In the genomic region with DNA sequence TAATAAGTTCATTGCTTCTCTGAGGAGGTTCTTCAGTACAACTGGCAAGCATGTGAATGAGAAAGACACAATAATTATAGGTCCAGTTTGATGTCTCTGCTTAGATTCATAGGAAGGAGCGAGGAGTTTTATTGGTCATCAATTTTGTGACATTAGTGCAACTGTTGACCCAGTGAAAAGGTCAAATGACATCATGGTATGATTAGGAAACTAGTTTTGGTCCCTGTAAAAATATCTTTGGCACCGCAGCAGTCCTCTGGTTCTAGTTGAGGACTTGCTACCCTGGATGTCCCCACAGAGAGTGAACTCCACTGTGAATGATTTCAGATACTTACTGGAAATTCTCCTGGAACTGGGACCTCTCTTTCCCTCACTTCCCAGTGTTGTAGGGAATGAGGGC, we compare ENCODE assay signal across 32 mouse cellular contexts. TPM values are rescaled to one million over a fixed set of nuclear protein-coding genes. Genes with fewer than 3 reads are reported as not detected.
"Had no signal": no experiment of that assay in that cellular context is flagged by ENCODE, and none has a peak within 500 bp of the region (broad histone marks: within the 10 kb centered on the region; RNA-seq: fewer than 3 reads in every experiment).

No protein-coding gene starts in this region.

- H3K27me3 ChIP-seq: embryonic facial prominence, embryonic 12.5 days; embryonic facial prominence, embryonic 13.5 days; embryonic facial prominence, embryonic 15.5 days; forebrain, embryonic 13.5 days; forebrain, embryonic 15.5 days had no signal

- H3K4me3 ChIP-seq: embryonic facial prominence, embryonic 10.5 days; embryonic facial prominence, embryonic 12.5 days; embryonic facial prominence, embryonic 13.5 days; embryonic facial prominence, embryonic 15.5 days; erythroblast, embryonic 14.5 days; forebrain, embryonic 10.5 days; forebrain, embryonic 12.5 days; forebrain, embryonic 13.5 days; forebrain, embryonic 15.5 days; gastrocnemius, adult 2 months; heart, adult 2 months had no signal

- H3K4me2 ChIP-seq: embryonic facial prominence, embryonic 12.5 days; embryonic facial prominence, embryonic 13.5 days; embryonic facial prominence, embryonic 15.5 days; forebrain, embryonic 12.5 days; forebrain, embryonic 13.5 days; forebrain, embryonic 15.5 days had no signal

- DNase-seq: cerebellum, adult 8-10 months; cerebellum, adult 9-10 months; cerebellum, adult 9-11 months; cerebellum, postnatal 10 days; cerebellum, postnatal 14 days; cerebellum, postnatal 25 days; cerebellum, postnatal 36 days; embryo, embryonic 11 days; forebrain, postnatal 0 days; gastrocnemius, adult 2 months; gastrocnemius, postnatal 10 days; gastrocnemius, postnatal 14 days; gastrocnemius, postnatal 25 days; gastrocnemius, postnatal 36 days; heart, adult 11 months; heart, adult 18-20 months; heart, adult 2 months had no signal

- H3K36me3 ChIP-seq: embryonic facial prominence, embryonic 10.5 days; embryonic facial prominence, embryonic 12.5 days; embryonic facial prominence, embryonic 13.5 days; embryonic facial prominence, embryonic 15.5 days; forebrain, embryonic 10.5 days; forebrain, embryonic 12.5 days; forebrain, embryonic 15.5 days had no signal

- H3K9me3 ChIP-seq: embryonic facial prominence, embryonic 10.5 days; embryonic facial prominence, embryonic 12.5 days; embryonic facial prominence, embryonic 13.5 days; embryonic facial prominence, embryonic 15.5 days; forebrain, embryonic 10.5 days; forebrain, embryonic 12.5 days; forebrain, embryonic 13.5 days; forebrain, embryonic 15.5 days had no signal

- H3K27ac ChIP-seq: embryonic facial prominence, embryonic 10.5 days; embryonic facial prominence, embryonic 12.5 days; embryonic facial prominence, embryonic 13.5 days; embryonic facial prominence, embryonic 15.5 days; forebrain, embryonic 10.5 days; forebrain, embryonic 12.5 days; forebrain, embryonic 13.5 days; forebrain, embryonic 15.5 days; gastrocnemius, adult 2 months; heart, adult 2 months had no signal

- ATAC-seq: forebrain, embryonic 13.5 days; forebrain, embryonic 14.5 days; forebrain, embryonic 15.5 days; forebrain, embryonic 16.5 days; forebrain, postnatal 0 days had no signal

- H3K4me1 ChIP-seq: embryonic facial prominence, embryonic 12.5 days; embryonic facial prominence, embryonic 15.5 days; forebrain, embryonic 12.5 days; forebrain, embryonic 13.5 days; forebrain, embryonic 15.5 days had no signal

- H3K9ac ChIP-seq: embryonic facial prominence, embryonic 12.5 days; embryonic facial prominence, embryonic 13.5 days; embryonic facial prominence, embryonic 15.5 days; forebrain, embryonic 12.5 days; forebrain, embryonic 13.5 days; forebrain, embryonic 15.5 days; forebrain, postnatal 0 days had no signal

RNA-seq across cellular contexts. Expression of a gene that starts 14.8 kb away (rescaled TPM):
- total RNA-seq: common myeloid progenitor, adult 5-6 weeks; granulocyte monocyte progenitor cell, adult 5-6 weeks had no signal
- polyA plus RNA-seq: erythroblast, embryonic 14.5 days had no signal

RNA-seq across cellular contexts. Expression of a gene that starts 36.3 kb away (rescaled TPM):
- total RNA-seq: common myeloid progenitor, adult 5-6 weeks; forebrain, postnatal 0 days; granulocyte monocyte progenitor cell, adult 5-6 weeks had no signal
- polyA plus RNA-seq: cortical plate, adult 2 months; erythroblast, embryonic 14.5 days; forebrain, embryonic 10.5 days; forebrain, embryonic 13.5 days; forebrain, embryonic 15.5 days; forebrain, embryonic 16.5 days; frontal cortex, adult 2 months had no signal

RNA-seq across cellular contexts. Expression of a gene that starts 44.3 kb away (rescaled TPM):
- polyA plus RNA-seq: erythroblast, embryonic 14.5 days had no signal
